Mouse (Mus musculus) cortical plate, adult 2 months (tissue): Measurements from ENCODE around the gene Akap10. TPM values are rescaled to one million over a fixed set of nuclear protein-coding genes. Genes with fewer than 3 reads are reported as not detected.

Experiments used
- H3K27ac ChIP-seq: fragments of 200-500 bp; 2 replicates; pipeline ENCODE4 v1.5.1; 2012; ENCODE audit warnings: low read length, control low read depth, inconsistent platforms; ENCODE audit not compliant: insufficient read depth
- H3K4me1 ChIP-seq: fragments of 200-500 bp; 2 replicates; pipeline ENCODE4 v1.6.1; 2011; ENCODE audit warnings: low read length; ENCODE audit not compliant: control insufficient read depth, insufficient read depth
- H3K4me3 ChIP-seq: fragments of 200-500 bp; 2 replicates; pipeline ENCODE4 v1.5.1; 2011; ENCODE audit warnings: mild to moderate bottlenecking, low read length, control low read depth; ENCODE audit not compliant: insufficient read depth
- CTCF ChIP-seq: fragments of 200-500 bp; IDR thresholded peaks from 2 replicates; pipeline ENCODE4 v1.5.1; 2011; ENCODE audit warnings: mild to moderate bottlenecking, control low read depth, low read length; ENCODE audit not compliant: insufficient read depth; ENCODE audit errors: extremely low read depth
- POLR2A ChIP-seq: fragments of 200-500 bp; IDR thresholded peaks from 2 replicates; pipeline ENCODE4 v1.6.1; 2011; ENCODE audit warnings: mild to moderate bottlenecking, low read length, control low read depth; ENCODE audit not compliant: insufficient read depth; ENCODE audit errors: extremely low read depth
- polyA plus RNA-seq: library from polyadenylated mRNA; depleted of rRNA; stranded (reverse); fragments of >200 nt; gene quantifications from 2 replicates; pipeline ENCODE4 v1.2.3, GENCODE M21; 2012; rRNA removed

Akap10 gene
- polyA plus RNA-seq, 1 experiment: 14.2 TPM

- Histone ChIP-seq H3K27ac (no peak overlapping the region), H3K4me1 (no peaks in the 10 kb centered on the region), H3K4me3 (no peak overlapping the region)
- TF ChIP-seq POLR2A: no peak
- TF ChIP-seq CTCF: no peak
Measured at GRCm38 (mm10) chr11:61839182-61839581, 90.9 kb downstream of the Akap10 start.

Other genes with a start within 250 kb of the Akap10 start
- 0.04 TPM in 2 replicates for gene Fam83g, start 246.2 kb downstream of the Akap10 start, polyA plus RNA-seq
- 0.11 and 0.19 TPM in 2 replicates for gene Slc5a10, start 209.4 kb downstream of the Akap10 start, polyA plus RNA-seq
- gene Prpsap2, start 168.2 kb downstream of the Akap10 start, polyA plus RNA-seq: 36.5 and 38.9 TPM in 2 replicates
- gene Ulk2, start 75.2 kb downstream of the Akap10 start, polyA plus RNA-seq: 65.5 and 66.4 TPM in 2 replicates
- gene Specc1, start 26.5 kb upstream of the Akap10 start, polyA plus RNA-seq: 42.8 and 43.2 TPM in 2 replicates